Mouse (Mus musculus) kidney, adult 18-20 months (tissue): Measurements from ENCODE around the gene Noct.
"Not testable (repeated sequence)": the region's sequence is repeated elsewhere in the genome, so short reads cannot be mapped to it uniquely, and the experiment has no call there.

Experiments used
- DNase-seq: peaks from one replicate; pipeline ENCODE4 v3.0.0; 2021

Gene Noct

DNA sequence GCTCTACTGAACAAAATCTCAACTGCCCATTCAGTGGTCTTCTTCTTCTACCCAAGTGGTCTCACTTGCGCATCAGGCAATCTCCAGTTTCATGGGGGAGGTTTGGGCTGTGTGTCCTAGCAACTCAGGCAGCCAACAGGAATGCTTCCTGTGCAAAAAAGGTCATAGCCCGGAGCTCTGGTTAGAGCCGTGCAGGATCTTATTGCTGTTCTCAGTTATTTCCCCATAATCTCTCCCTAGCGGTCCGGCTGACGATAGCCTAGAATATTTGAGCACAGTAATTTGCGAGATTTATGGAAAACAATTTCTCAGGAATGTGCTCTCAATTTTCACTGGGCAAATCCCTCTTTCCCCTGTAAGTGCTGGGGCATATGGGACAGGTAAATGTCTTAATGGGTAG lies 17.7 kb upstream of the Noct start:
- DNase-seq: no peak

DNA sequence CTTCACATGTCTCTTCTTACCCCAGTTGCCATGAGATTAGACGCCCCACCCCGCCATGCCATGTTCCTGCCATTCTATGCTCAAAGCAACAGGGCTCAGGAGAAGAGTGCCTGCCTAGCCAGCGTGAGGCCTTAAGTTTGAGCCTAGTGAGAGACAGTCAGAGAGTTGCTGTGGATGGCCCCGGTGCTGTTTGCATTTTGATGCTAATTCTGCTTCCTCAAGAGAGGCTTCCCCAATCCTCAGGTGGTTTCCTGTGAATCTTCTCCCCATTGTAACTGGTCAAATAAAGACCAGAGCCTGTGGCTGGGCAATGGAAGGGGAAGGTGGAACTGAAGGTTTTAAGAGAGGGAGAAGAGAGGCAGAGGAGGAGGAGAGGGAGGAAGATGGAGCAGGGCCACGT lies 15.6 kb upstream of the Noct start:
- DNase-seq: no peak

DNA sequence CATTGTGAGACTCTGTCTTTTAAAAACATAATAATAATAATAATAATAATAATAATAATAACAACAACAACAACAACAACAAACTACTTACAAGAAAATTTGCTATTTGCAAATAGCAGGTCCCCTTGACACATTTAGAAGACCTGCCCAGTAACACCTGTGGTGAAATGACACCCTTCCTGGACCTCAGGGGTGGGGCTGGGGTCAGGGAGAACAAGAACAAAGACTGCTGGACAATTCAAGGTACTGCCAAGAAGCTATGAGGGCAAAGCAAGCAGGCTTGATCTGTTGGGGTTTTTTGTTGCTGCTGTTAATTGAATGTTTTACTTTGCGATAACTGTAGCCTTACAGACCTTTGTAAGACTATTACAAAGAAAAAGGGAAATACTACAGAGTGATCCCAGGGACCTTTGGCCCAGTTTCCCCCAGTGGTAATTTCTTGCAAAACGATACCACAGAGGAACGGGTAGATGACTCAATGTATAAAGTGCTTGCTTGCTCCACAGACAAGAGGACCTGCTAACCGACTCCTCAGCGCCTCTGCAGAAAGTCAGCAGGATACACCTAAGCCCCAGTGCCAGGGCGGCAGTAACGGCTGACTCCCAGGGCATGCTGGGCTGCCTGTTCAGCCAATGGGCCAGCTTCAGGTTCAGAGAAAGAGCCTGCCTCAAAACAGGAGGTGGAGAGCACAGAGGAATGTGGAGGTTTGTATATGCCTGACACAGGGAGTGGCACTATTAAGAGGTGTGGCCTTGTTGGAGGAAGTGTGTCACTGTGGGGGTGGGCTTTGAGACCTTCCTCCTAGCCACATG lies 14.5 kb upstream of the Noct start:
- no peak for DNase-seq

DNA sequence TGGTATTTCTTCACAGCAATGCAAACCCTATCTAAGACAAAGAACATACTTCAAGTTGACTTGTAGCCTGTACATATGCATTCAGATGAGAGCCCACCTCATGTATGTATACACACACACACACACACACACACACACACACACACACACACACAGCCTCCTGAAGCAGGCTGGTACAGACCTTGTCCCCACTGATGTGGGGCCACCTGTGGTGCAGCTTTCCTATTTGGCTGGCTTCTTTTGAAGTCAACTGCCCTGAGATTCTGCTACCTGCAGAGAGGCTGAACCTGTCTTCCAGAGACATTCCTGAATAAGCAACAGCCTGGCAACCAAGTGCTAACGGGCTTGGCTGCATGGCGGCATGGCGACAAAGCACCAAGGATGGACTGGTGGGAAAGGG lies 13.8 kb upstream of the Noct start:
- no peak for DNase-seq

DNA sequence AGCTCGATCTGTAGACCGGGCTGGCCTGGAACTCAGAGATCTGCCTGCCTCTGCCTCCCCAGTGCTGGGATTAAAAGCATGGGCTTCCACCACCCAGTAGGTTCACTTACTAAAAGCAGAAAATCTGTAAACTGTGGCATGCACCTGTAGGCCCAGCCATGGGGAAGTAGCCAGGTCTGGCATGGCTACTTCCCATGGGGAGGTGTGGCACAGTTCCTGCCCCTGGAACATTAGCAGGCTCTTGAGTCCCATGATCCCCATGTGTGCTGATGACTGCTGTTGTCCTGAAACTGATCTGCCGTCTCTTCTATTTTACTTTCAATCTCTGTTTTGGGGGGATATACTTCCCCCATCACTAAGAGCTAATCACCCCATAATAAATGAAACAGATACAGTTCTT lies 11.1 kb upstream of the Noct start:
- DNase-seq: no peak

DNA sequence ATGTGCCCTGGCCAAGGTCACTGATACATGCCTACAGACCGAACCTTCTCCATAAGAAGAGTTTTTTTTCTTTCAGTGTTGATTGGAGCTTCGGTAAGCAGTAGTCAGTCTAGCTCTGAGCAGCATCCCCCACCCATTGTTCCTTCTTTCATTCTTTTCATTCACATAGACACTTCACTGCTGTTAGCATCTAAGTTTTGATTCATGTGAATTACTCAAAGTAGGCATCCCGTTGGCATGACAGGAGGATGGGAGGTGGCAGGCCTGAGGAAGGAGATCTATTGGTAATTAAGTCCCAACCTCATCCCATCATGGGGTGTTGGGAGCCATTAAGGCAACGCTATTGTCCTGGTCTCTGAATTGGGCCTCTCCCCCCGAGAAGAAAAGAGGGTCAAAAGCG lies 8.6 kb upstream of the Noct start:
- no peak for DNase-seq

DNA sequence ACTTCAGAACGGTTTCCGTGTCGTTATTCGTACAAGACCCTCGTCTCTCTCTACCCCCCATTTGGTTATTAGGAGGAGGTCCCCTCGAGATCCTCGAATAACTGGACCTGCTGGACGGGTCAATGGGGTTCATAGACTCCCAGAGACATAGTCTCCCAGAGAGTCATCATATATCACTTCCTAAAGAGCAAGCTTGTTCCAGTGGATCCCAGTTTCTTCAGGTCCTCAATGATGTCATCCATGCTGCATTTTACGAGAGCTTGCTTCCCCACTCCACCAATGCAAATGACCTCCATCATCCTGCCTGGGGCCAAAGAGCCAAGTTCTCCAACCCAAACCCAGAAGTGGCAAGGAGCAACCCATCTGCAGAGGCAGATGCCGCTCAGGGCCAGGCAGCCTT lies 7.9 kb upstream of the Noct start:
- not testable (repeated sequence) for DNase-seq

DNA sequence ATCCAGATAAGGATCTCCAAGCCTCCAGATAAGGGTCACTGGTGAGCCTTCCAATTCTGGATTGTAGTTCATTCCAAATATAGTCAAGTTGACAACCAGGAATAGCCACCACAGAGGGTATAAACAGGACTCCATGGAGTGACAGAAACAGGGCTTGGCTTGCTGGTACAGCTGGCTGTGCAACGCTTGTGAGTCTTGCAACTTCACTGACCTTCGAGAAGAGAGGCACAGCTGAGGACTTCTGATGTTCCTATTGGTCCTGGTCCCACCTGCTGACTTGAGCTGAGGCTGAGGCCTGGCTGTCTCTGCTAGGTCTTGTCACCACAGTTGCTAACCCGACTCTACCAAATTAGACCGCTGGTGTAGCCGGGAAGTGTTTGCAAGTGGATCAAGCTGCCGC lies 5.9 kb upstream of the Noct start:
- DNase-seq: not testable (repeated sequence)

DNA sequence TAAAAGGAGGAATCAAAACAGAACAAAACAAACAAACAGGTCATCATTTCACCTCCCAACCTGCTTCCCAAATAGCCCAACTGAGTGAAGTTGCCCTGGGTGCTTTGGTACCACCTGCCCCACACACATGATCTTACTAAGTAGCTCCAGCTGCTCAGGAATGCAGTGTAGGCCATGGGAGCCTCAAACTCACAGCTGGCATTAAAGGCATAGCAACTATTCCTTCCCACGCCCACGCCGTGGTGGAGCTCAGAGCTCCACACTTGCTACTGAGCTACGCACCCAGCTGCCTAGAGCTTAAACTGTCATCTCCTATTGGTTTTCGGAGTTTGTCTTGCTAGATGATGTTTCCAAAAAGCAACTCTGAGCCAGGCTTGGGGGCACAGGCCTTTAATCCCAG lies 5.0 kb upstream of the Noct start:
- no peak for DNase-seq

DNA sequence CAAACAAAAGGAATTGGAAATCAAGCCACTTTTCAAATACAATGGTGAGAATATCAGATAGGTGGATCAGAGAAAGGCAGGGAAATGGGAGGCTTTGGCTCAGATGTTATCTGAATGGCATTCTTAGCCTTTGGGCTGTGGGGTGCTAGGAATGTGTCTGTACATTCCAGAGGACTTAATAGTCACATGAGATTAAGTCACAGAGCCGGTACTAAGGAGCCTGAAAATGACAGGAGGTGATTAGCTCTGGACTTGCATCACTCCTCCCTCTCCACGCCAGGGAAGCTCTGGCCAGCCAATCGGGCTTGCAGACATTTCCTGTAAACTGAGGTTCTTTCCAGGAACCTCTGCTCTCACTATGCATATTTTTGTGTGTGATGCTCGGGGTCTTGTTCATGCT lies 3.4 kb upstream of the Noct start:
- DNase-seq: no peak

DNA sequence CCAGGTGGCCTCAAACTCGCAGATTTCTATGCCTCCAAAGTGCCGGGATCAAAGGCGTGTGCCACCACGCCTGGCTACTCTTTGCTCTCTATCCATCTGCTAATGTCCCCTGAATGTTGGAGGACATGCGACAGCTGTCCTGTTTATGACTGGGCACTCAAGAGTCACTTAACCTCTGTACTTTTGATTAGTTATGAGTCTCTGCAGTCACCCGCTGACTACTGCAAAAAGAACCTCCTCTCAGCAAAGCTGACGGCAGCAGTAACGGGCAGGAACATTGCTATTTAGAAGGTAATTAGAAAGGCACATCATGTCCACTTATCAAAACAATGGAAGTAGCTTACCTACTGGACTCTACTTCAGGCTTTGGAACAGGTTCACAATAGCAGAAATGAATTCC lies 2.4 kb upstream of the Noct start:
- DNase-seq: no peak

DNA sequence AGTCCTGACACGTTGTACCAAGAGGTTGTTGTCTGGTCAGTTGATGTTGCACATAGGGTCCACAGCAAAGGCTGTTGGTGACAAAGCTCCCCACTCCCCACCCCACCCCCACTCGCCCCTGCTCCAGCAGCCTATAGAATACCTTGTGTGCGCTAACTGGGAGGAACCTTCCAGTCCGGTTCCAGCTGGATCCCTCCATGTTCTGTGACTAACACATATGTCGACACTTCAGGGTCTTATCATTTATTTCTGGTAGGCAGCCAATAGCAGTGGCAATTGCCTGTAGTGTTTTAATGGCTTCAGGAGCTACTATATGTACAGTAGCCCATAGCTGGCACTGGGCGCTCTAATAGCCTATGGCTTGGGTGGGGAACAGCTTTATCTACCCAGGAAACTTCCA lies 1.9 kb upstream of the Noct start:
- DNase-seq: no peak

DNA sequence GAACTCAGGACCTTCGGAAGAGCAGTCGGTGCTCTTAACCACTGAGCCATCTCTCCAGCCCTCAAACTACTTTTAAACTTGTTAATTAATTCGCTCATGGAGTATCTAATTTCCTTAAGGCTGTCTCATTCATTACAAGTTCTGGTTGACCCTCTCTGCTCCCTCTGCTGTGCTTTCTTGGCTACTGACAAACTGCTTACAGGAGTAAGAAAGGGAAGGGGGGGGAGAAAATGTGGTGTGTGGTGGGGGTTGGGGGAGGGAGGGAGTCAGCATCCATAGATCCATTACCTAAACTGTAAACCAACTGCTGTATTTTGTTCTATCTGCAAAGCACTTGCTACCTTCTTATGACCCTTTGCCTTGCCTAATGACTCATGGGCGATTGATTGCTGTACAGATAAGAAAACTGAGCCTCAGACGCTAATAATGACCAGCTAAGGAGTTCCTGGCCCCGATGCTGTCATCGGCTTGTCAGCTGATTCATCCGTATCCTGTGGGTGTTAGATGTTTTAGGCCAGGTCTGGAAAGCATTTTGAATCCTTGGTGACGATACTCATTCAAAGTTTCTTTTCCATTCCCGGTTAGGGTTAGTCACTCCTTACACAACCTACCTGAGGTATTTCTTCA lies 1.3 kb upstream of the Noct start:
- DNase-seq: no peak

DNA sequence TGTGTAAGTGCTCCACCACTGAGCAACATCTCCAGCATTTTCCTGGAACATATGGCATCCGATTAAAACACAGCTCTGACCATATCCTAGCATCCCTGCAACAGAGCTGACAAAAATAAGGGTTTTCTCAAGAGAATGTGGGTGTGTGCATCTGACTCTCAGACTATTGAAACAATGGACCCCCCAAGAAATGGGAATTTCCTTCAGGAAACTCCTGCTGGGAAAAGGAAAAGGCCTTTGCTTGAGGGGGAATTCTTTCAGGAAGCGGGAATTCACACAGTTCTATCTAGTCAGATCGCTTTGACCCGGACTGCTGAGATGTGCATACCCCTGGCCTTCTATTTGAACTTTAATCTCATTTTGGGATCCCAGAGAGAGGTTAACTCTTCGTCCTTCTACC lies 691 bp upstream of the Noct start:
- DNase-seq: no peak

DNA sequence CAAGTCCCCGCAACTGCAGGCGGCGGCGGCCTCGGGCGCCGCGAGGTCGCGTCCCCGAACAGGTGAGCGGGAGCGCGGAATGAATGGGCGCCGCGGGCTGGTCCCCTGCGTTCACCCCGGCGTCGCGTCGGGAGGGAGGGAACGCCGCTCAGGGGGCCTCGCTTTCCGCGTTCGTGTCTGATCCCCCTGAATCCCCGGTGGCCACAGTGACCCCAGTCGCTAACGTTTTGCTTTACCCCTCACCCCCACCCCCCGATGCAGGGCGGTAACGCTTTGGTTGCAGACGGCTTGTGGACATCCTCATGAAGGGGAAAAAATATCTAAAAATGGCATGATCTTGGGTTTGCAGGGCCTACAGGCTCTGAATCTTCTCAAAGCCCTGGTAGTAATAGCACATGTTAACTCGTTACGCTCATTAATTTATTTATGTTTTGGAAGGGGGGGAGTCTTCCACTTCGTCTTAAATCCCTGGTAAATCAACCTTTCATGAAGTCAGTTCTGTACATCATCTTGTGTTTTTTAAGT lies 1.0 kb downstream of the Noct start:
- no peak for DNase-seq

DNA sequence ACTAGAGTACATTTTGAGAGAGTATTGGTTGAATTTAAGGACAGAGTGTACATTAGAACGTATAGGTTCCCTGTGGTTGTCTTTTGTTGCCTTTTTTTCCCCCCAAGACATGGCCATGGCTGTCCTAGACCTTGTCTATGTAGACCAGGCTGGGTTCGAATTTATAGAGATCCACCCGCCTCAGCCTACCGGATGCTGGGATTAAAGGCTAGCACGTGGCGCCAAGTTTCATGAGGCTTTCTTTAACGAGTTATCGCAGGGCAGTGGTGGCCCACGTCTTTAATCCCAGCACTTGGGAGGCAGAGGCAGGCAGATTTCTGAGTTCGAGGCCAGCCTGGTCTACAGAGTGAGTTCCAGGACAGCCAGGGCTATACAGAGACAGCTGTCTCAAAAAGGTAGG lies 1.7 kb downstream of the Noct start:
- DNase-seq: no peak

DNA sequence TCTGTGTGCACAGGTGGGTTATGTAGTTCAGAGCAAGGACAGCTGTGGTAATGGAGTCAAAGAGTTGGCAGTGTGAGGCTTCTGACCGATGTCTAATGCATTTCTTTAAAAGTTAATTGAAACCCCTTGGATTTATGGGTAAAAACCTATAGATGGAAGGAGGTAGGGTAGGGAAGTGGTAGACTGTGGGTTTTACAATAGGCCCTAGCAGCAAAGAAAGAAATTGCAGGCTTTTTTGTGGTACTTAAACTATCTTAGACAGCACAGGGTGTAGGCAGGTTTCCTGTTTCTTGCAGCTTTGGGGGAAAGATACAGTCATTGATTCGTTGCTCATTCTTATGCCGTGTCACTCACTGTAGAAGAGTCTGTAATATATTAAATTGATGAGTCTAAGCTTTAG lies 2.4 kb downstream of the Noct start:
- no peak for DNase-seq

DNA sequence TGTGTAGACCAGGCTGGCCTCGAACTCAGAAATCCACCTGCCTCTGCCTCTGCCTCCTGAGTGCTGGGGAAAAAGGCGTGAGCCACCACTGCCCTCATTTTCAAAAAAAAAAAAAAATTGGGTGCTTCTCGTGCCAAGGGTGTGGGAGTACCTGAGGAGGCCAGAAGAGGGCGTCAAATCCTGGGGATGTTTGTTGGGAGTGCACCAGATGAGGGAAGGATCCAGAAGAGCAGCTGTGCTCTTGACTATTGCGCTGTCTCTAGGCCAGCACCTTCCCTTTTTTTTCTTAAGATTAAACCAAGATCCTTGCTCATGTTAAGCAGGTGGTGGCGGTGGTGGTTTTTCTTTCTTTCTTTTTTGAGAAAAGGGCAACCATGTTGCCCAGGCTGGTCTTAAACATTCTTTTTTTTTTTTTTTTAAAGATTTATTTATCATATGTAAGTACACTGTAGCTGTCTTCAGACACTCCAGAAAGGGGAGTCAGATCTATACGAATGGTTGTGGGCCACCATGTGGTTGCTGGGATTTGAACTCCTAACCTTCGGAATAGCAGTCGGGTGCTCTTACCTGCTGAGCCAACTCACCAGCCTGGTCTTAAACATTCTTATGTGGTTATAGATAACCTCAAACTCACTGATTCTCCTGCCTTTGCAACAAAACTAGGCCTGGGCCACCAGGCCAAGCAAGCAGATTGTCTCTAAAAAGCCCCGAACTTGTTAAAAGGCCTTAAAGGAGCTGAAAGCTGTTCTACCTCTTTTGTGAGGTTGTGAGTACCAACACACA lies 4.0 kb downstream of the Noct start:
- no peak for DNase-seq

DNA sequence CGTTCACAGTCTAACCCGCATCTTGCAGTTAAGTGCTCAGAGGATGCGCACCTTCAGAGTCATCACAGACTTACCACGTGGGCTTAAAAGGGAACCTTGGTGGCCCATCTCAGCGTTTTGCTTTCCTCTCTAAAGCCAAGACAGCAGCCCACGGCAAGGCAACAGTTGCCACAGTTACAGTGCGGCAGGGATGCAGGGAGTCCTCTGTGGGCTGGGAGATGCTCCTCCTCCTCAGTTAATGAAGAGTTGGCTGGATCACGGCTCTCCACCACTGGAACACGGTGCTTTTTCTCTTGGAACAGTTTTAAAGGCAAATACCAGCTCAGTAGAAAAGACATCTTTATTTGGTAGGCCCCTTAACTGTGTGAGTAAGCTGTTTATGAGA lies 4.6 kb downstream of the Noct start:
- no peak for DNase-seq

DNA sequence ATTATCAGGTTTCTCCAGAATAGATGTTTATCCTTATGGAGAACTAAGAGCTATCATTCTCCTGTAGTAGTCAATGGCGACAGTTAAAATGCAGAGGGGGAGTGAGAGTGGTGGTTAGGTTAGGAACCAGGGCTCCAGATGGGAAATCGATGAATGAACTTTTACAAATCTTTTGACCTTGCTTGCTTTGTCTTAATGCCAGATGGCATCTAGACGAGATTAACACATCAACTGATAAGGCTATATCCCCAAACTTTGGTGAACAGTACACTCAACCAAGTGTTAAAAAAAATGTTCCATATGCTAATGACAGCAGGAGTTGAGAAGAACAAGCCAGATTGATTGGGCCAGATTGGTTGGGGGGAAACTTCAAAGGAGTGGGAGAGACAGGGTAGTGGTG lies 5.0 kb downstream of the Noct start:
- no peak for DNase-seq

DNA sequence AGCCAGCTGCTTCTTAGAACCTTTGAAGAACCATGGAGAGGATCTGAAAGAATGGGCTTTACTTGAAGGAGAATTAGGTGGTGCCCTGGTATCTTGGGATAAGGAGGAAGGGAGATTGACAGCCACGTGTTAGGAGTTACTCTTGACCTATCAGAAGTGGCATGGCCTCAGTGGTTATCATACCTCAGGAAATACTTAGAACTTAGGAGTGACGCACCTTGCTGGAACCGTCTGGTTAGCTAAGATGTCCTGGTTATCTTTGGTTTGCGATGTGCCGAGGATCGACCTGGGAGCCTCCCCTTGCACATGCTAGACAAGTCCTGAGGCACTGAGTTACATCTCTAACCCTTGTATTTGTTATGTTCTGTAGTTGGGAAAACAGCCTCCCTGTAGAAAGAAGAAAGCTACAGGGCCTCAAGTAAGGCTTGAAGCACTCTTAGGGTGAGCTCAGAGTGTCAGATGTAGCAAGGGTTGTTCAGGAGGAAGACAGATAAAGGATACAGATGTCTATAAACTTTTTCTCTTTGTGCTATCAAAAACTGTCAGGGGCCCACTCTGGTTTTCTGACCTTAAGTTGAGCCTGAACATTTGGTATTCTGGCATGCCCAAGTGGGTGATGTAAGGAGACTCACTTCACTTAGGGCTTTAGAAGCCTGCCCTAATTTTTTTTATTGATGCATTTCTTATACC lies 6.0 kb downstream of the Noct start:
- no peak for DNase-seq

DNA sequence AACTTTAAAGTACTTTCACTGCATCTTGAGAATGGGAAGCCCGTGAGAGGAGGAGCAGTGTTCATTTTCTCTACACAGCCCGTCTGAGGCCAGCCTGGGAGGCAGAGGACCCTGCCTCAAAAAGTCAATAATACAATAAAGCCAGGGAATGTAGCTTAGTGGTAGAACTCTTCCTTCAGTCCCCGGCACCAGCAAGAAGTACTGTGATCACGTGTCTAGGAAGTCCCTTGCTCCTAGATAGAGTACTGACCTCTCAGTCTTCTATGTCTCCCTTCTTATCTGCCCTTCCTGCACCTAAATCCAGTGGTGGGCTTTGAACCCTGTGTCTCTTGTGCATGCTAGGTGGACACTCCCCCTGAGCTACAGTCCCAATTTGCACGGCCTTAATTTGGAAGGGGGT lies 6.6 kb downstream of the Noct start:
- DNase-seq: no peak

DNA sequence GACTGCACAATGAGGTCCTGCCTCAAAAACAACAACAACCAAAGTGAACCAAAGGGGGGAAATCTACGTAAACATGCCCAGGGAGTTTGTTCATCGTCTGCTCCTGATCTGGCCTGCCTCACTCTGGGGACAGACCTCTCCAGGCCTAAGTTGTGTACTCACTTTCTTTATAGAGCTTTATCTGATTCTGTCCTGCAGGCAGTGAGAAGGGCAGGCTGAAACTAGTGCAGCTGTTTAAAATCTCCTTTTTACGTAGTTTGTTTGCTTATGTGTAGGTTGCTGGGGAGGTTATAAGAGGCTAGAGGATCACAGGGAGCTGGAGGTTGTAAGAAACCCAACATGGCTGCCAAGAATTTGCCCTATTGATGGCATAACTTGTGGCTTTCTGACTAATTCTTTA lies 7.3 kb downstream of the Noct start:
- DNase-seq: no peak
